Mouse (Mus musculus) kidney, adult 11 months (tissue): ENCODE results near the gene Fam216a.
A peak's percentile ranks its signal among the peaks of the same experiment; 100 is the strongest.

Source experiments
- DNase-seq: peaks from one replicate; pipeline ENCODE4 v3.0.0; 2022

Gene Fam216a

DNA sequence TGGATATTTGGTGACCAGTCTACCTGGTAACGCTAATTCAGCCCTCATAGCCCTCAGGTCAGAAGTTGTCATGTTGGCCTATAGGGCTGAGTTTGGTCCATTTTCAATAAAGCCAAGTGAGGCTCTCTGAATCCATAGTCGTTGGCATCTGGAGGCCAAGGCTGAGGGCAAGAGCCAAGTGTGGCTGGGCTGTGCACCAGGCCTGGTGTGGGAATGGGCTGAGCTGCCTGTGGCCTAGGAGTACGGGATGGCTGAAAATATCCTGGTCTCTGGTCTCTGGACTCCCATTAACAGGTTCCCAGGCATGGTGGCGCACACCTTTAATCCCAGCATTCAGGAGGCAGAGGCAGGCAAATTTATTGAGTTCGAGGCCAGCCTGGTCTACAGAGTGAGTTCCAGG, 17.8 kb upstream of the Fam216a start:
- DNase-seq: no peak

DNA sequence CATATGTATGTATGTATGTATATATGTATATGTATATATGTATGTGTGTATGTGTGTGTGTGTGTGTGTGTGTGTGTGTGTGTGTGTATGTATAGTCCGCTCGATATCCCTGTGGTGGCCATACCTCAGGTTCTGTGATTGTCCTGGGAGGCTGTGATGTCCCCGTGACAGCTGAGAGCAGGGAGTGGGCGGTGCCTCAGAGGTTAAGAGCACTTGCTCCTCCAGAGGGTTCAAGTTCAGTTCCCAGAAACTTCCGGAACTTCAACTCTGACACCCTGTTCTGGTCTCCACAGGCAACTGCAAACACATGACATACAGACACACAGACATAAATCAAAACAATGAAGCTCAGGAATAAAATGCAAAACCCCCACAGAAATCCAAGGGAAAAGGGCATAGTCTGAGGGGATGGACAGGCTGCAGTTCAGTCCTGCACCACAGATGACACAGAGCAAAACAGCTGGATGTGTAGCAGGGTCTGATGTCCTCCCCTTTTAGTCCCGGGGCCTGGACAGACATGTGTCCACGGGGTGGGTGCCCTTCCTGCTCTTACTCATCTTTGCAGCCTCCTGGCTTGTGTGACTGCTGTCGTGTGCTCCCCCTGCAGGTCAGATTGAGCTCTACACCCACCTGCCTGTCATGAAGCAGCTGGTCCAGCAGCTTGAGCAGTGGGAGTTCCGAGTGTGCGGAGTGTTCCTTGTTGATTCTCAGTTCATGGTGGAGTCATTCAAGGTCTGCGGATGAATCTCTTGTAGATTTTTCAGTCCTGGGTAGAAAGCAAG, 7.4 kb upstream of the Fam216a start:
- peak; percentile 65 for DNase-seq

DNA sequence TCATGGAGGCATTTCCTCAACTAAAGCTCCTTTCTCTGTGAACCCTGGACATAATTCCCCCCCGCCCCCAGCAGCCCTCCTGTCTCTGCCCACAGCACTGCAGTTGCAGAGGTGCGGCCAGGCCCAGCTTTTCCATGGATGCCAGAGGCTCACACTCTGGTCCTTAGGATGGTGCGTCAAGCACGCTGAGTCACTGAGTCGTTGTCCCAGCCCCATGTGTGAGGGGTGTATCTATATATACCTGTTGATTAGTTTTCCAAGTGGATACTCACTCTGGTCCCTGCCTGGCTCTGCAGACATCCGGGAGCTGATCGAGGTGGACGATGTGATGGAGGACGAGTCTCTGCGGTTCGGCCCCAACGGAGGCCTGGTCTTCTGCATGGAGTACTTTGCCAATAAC, 6.0 kb upstream of the Fam216a start:
- no peak for DNase-seq

DNA sequence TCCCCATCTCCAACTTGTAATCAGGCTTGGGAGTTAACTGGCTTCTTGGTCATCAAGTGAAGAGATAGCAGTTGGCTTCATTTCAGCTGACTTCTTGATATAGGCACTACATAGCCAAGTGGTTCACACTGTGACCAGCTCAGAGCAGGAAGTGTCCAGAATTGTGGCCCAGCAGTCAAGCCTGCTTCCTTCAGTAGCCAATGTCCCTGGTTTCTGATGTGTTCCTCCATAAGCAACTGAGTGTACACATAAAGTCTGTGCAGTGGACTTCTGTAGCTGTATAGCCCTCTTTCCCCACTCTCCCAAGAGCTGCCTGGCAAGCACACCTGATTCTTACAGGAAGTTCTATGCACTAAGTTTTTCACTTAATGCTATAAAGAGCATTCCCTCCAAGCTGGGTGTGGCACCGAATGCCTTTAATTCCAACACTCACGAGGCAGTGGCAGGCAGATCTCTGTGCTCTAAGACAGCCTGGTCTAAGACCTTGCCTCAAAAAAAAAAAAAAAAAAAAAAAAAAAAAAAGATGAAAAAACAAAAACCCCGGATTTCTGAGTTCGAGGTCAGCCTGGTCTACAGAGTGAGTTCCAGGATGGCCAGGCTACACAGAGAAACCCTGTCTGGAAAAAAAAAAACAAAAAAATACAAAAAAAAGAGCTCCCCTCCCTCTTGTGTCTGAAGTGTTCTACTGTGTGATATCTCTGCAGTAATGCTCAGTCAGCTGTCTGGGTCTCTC, 5.1 kb upstream of the Fam216a start:
- no peak for DNase-seq

- no peak for DNase-seq
These were observed 714 bp upstream of the Fam216a start for GRCm38 (mm10) chr5:122372878-122373277.

DNA sequence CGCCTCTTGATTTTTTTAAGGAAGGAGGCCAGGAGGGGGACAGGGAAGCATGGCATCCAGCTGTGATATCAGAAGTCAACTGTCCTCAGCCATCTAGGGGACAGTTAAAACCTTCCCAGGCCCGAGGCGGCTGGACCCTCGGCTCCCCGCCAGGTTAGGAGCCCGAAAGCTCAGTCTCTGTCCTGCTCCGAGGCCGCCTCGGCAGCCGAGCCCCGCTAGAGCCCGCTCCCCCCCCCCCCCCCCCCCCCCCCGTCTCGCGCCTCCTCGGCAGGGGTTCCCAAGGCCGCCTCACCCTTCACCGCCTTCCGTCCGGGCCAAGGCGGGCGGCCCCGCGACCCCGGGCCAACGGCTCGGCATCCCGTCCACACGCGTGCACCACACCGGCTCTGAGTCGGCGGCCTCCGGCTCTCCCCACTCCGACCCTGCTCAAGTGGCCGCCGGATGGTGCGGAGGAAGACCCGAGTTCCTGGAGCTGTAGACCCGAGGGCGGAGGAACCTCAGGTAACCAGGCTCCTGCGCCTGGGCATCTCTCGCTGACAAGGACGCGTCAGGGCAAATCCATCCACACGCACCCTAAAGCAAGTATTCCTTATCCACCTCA, 473 bp downstream of the Fam216a start, which contains the start of gene Gpn3:
TSS of gene Gpn3 (plus strand) at position 286 of the 601 bp plus-strand sequence.
- no peak for DNase-seq

DNA sequence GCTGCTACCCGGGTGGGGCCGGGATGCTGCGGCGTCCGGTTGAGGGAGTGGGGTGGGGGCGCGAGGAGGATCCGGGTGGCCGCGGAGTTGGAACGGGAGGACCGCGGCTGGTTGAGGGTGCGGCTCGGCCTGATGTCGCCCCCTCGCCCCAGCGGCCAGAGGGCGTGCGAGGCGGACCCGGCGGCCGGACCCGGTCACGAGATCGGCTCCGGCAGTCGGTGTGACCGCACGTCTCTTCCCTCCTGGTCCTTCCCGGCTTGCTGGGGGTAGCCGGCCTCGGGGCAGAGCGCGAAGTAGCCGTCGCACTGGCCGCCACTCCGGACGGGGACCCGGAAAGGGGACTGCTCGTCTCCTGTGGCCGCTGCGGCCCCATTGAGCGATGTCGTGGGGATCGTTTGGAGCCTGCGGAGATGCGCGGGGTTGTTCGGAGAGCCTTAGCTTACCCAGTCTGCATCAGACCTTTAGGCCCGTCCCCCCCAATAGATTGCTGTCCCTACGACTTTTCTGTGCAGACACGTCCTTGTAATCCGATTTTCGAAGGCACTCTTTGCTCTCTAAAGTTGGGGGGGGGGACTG, 17.6 kb downstream of the Fam216a start:
- DNase-seq: no peak

DNA sequence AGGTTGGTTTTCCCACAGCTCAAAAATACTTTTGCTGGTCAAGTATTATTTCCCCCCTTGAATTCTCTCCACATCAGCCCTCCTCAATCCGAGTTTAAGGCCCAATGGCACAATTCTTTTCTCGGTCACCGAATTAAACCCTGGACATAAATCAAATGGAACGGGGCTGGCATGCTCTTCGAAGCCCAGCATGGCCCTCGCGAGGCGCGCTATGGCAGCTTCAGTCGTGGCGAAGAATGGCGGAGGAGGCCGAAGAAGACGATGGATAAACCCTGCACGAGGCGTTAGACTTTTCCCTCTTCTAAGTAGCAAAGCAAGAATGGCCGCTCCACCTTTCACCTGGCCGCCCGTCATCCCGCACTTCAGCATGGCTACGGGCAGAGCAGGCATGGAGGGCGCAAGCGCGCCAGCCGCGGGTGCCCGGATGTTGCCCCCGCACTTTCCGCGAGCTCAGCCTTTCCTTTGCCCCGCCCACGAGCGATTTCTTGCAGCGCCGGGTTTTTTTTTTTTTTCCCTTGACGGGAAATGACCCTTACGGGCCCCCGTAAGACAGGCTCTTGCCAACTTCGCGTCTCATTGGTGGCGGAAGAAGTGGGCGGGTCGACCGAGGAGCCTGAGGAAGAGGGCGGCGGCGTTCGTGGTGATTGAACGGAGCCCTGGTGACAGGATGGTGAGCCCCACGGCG, 18.2 kb downstream of the Fam216a start, which contains the start of the genes Rad9b and Vps29:
TSS of gene Rad9b (minus strand) at position 427 of the 685 bp plus-strand sequence.
TSS of gene Vps29 (plus strand) at position 563 of the 685 bp plus-strand sequence.
- DNase-seq: peak; percentile 96

DNA sequence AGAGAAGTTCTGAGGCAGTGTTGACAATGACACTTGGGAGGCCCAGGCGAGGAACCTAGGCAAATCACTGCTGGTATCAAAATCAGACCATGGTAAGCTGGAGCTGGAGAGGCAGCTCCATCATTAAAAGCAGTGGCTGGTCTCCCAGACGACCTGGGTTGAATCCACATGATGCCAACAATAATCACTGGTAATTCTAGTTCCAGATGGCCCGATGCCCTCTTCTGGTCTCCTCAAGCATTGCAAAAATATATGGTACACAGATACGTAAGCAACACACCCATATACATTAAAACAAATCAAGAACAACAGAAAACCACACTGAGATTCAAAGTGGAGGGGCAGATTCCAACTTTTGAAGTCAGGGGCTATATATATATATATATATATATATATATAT, 26.4 kb downstream of the Fam216a start:
- DNase-seq: no peak

DNA sequence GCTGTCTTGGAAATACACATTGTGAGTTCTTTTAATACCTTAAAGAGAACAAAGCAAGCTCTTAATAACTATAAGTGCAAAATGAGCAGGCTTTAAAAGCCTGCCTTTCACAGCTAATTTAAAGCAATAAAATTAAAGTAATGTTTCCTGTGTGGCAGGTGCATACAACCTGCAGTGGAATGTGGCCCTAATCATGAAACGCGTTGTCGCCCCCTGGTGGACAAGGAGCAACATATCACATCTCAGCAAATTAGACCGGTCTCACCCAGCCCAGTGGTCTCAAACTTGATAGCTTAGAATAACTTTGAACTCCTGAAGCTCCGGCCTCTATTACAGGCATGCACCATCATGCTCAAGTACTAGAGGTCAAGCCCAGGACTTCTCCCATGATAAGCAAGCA, 27.9 kb downstream of the Fam216a start:
- peak; percentile 34 for DNase-seq

DNA sequence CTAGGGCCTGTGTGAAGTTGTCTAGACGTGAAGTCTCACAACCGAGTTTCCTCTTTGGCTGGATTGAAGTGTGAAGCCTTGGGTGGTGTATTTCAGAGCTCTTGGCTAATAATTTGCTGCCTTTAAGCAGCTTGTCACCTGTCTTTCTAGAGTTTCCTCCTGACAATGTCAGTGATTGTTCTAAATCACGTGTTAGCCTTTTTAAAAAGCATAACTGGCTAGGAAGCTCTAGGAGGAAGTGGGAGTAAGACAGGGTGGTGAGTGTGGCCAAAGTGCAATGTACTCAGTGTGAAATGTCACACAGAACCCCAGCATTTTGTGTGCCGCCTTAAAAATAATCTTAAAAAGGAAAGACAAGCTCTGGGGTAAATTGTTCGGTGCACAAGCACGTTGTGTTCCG, 28.4 kb downstream of the Fam216a start:
- no peak for DNase-seq

DNA sequence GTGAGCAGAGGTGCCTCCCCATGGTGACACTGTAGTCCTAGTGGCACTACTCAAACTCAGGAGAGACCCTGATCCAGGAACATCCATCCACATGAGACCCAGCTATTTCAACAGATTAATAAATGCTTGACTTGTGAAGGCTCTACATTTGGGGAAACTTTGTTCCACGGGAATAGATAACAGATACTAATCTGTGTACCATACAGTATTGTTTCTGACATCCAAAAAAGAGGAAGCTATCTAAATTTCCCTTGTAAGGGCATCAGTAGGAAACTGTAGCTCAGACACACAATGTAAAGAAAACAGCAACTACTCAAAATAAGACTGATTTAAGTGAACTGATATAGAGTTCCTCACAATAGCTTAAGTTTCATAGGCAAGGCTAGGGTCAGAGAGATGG, 29.3 kb downstream of the Fam216a start:
- no peak for DNase-seq

- DNase-seq: no peak
These were observed 35.4 kb downstream of the Fam216a start for GRCm38 (mm10) chr5:122336554-122337294.

DNA sequence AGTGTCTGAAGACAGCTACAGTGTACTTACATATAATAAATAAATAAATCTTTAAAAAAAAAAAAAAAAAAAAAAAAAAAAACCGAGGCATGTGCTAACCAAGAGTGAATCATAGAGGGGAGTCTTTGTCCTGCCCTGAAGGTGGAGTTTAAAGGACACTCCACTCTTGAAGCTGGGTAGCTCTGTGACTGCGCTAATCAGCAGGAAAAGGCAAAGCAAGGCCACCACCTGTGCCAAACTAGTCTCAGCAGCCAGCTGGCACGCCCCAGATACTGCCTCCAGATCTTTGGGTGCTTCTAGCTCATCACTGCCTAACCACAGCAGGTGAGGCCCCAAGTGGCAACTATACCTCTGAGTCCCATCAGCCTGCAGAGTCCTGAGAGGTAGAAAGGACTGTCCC, 37.5 kb downstream of the Fam216a start:
- no peak for DNase-seq

DNA sequence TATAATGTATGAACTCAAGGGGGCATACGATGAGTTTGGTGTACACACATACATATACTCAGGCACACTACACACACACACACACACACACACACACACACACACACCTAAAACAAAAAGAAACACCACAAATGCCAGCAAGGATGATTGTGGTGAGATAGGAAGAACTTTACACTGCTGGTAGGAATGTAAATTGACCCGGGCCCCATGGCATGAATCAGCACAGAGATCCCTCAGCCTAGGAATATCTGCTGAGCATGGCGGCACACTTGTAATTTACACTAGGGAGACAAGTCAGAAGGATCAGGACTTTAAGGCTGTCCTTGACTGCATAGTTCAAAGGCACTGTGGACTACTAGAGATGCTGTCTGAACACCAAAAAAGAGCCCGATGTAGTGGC, 41.9 kb downstream of the Fam216a start:
- no peak for DNase-seq

- no peak for DNase-seq
These were observed 44.9 kb downstream of the Fam216a start for GRCm38 (mm10) chr5:122327283-122327682.

GRCm38 (mm10) chr5:122325477-122325876, 46.7 kb downstream of the Fam216a start:
- no peak for DNase-seq

DNA sequence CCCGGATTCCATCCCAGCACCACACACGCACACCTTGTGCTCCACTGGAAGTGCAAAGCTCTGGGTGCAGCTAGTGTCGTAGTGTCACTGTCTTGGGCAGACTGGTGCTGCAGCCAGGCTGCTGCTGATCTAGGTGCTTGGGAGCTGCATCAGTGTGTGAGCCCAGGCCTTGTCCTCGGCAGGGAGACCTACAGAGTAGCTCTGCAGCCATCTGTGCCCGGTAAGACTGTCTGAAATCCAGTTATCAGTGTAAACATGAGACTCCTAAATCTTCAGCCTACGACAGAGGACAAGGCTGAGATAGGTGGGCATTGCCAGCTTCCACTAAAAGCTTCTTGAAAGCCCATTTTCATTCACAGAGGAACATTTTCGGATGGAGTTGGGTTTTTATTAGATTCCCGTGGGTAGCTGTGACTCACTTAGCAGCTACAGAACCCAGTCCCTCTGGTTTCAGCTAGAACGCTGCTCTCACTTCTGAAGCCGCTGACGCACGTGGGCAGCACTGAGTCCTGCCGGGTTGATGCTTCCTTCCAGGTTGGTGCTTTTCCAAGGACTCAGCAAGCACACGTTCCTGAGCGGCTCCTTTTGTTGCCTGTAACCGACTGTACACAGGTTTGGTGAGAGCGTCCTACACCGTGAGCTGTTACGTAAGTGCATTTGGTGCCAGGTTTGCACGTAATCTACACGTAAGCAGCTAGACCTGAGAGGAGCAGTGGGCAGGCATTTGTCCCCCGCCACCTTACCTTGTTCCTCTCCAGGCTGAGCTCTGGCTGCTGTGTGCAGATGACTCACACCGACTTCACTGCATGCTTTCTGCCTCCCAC, 47.3 kb downstream of the Fam216a start:
- DNase-seq: no peak

GRCm38 (mm10) chr5:122323523-122323922, 48.6 kb downstream of the Fam216a start:
- no peak for DNase-seq

- DNase-seq: no peak
These were observed 51.9 kb downstream of the Fam216a start for GRCm38 (mm10) chr5:122320205-122320781.
